Mouse (Mus musculus) lung, embryonic 14.5 days (tissue): ENCODE results near the gene Stk36. TPM values are rescaled to one million over a fixed set of nuclear protein-coding genes. Genes with fewer than 3 reads are reported as not detected.

ENCODE experiments used
- ATAC-seq: fragments of 200-750 bp; cut with Nextera tagmentation; 2 replicates; pipeline ENCODE4 v1.8.0; 2017; ENCODE audit warnings: mild to moderate bottlenecking, moderate TSS enrichment, moderate library complexity; ENCODE audit not compliant: insufficient read depth
- DNase-seq: peaks from one replicate; pipeline ENCODE4 v3.0.0-alpha.2; 2015
- H3K27ac ChIP-seq: fragments of 300-500 bp; sonication (generic); 2 replicates; pipeline ENCODE4 v1.5.1; 2014; ENCODE audit warnings: low read depth, mild to moderate bottlenecking, moderate library complexity
- H3K27me3 ChIP-seq: fragments of 300-500 bp; sonication (generic); 2 replicates; pipeline ENCODE4 v1.6.1; 2014; ENCODE audit warnings: low read length, control low read depth; ENCODE audit not compliant: insufficient read depth
- H3K36me3 ChIP-seq: fragments of 300-500 bp; sonication (generic); 2 replicates; pipeline ENCODE4 v1.6.1; 2014; ENCODE audit warnings: control low read depth; ENCODE audit not compliant: insufficient read depth
- H3K4me1 ChIP-seq: fragments of 300-500 bp; sonication (generic); 2 replicates; pipeline ENCODE4 v1.6.1; 2014; ENCODE audit warnings: antibody characterized with exemption, control low read depth; ENCODE audit not compliant: insufficient read depth
- H3K4me2 ChIP-seq: fragments of 300-500 bp; sonication (generic); 2 replicates; pipeline ENCODE4 v1.6.1; 2014; ENCODE audit warnings: mild to moderate bottlenecking
- H3K4me3 ChIP-seq: fragments of 300-500 bp; sonication (generic); 2 replicates; pipeline ENCODE4 v1.5.1; 2014; ENCODE audit warnings: low read depth, low read length
- H3K9ac ChIP-seq: fragments of 300-500 bp; sonication (generic); 2 replicates; pipeline ENCODE4 v1.6.1; 2014
- H3K9me3 ChIP-seq: fragments of 300-500 bp; sonication (generic); 2 replicates; pipeline ENCODE4 v1.6.1; 2016; ENCODE audit warnings: low read depth, low read length, control low read depth
- CTCF ChIP-seq: IDR thresholded peaks from 2 replicates; pipeline ENCODE4 v1.5.1; 2016; ENCODE audit warnings: antibody characterized with exemption, low read depth
- WGBS: fragments of 180-500 bp; shearing (Covaris S2); extraction: QIAGEN DNeasy Blood & Tissue Kit; methylation state at CpG from one replicate; pipeline ENCODE4 v1.1.7; 2014; 5-methylcytosine and 5-hydroxymethylcytosine counted together
- polyA plus RNA-seq: library from polyadenylated mRNA; unstranded; fragments of >200 nt; fragmentation: Nextera tagmentation; extraction: Ambion mirVana; gene quantifications from 2 replicates; pipeline ENCODE4 v1.2.1, GENCODE M21; 2014

Stk36 gene
- 5.8 and 7.4 TPM in 2 replicates for polyA plus RNA-seq

- Histone ChIP-seq H3K9ac (peak within 1 kb of the TSS; percentile 79), H3K4me2 (peak within 1 kb of the TSS; percentile 76), H3K36me3 (peaks cover 24% of the 10 kb centered on the region), H3K4me1 (no peaks in the 10 kb centered on the region), H3K27me3 (no peaks in the 10 kb centered on the region), H3K9me3 (no peaks in the 10 kb centered on the region), H3K4me3 (peak within 1 kb of the TSS; percentile 89), H3K27ac (peak within 1 kb of the TSS; percentile 9; the same call in 1 of the 2 replicates)
- TF ChIP-seq CTCF, result no peak
- DNase-seq (peak; percentile 95), ATAC-seq (peak; percentile 85)
- WGBS, result 8% methylated on average over 25 of the region's 25 CpGs
These were observed at the start of gene Stk36, which contains the start of gene Rnf25 for GRCm38 (mm10) chr1:74601267-74601962. Gene Stk36, plus strand, starts transcription at chr1:74601445. Gene Rnf25, minus strand, starts transcription at chr1:74601397.

DNA sequence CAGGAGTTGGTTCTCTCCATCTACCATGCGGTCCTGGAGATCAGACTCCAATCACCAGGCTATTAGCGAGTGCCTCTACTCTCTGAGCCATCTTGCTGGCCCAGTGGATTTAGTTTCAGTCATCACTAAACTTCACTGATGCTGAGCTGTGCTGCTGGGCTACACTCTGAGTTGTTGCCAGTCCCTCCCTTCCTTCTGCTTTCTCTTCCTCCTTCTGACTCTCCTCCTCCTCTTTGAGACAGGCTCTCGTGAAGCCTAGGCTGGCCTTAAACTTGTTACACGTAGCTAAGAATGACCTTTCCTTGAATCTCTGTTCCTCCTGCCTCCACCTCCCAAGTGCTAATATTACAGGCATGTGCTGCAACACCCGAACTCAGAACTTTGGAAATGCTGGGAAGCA lies 42.2 kb upstream of the Stk36 start:
- H3K27ac ChIP-seq, result no peak overlapping the region
- no peak overlapping the region for H3K4me3 ChIP-seq
- TF ChIP-seq CTCF, result no peak
- no peak for ATAC-seq
- H3K27me3 ChIP-seq, result no peaks in the 10 kb centered on the region
- 77% methylated on average over 5 of the region's 5 CpGs for WGBS
- H3K4me1 ChIP-seq, result no peaks in the 10 kb centered on the region
- 0 out of 2 replicates have a peak, but pooled peaks cover 3% of the 10 kb centered on the region for H3K36me3 ChIP-seq
- H3K9ac ChIP-seq, result no peak overlapping the region
- no peak overlapping the region for H3K4me2 ChIP-seq
- no peaks in the 10 kb centered on the region for H3K9me3 ChIP-seq
- no peak for DNase-seq

DNA sequence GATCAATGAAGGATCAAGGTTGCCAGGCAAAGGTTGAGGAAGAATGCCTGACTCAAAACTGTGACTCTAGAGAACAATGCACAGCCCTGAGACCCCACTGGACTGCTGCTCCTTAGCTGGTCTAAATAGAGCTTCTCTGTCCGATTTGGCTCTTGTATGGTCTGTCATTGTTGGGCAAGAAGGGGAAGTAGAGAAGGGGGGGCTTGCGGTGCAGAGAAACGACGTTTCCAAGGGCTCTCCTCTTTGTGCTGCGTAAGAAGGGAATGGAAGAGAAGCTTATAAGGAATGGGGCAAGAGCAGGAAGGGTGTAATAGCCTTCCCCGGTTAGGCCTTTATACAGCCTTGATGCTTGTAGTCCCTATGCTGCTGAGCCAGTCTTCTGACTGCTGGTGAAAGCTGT lies 35.4 kb upstream of the Stk36 start:
- Histone ChIP-seq H3K36me3 (peaks cover 65% of the 10 kb centered on the region), H3K4me1 (no peaks in the 10 kb centered on the region), H3K27me3 (no peaks in the 10 kb centered on the region), H3K4me3 (no peak overlapping the region), H3K9ac (no peak overlapping the region), H3K9me3 (no peaks in the 10 kb centered on the region), H3K27ac (no peak overlapping the region), H3K4me2 (no peak overlapping the region)
- TF ChIP-seq CTCF, result no peak
- ATAC-seq (no peak), DNase-seq (no peak)
- 87% methylated on average over 6 of the region's 6 CpGs for WGBS

- H3K27ac ChIP-seq, result no peak overlapping the region
- no peaks in the 10 kb centered on the region for H3K4me1 ChIP-seq
- peaks cover 92% of the 10 kb centered on the region for H3K36me3 ChIP-seq
- H3K4me2 ChIP-seq, result no peak overlapping the region
- no peak for TF ChIP-seq CTCF
- no peak for ATAC-seq
- no peak overlapping the region for H3K4me3 ChIP-seq
- DNase-seq, result no peak
- 91% methylated on average over 29 of the region's 29 CpGs for WGBS
- H3K27me3 ChIP-seq, result no peaks in the 10 kb centered on the region
- no peak overlapping the region for H3K9ac ChIP-seq
- H3K9me3 ChIP-seq, result no peaks in the 10 kb centered on the region
These were observed 31.2 kb upstream of the Stk36 start for GRCm38 (mm10) chr1:74569739-74570719.

DNA sequence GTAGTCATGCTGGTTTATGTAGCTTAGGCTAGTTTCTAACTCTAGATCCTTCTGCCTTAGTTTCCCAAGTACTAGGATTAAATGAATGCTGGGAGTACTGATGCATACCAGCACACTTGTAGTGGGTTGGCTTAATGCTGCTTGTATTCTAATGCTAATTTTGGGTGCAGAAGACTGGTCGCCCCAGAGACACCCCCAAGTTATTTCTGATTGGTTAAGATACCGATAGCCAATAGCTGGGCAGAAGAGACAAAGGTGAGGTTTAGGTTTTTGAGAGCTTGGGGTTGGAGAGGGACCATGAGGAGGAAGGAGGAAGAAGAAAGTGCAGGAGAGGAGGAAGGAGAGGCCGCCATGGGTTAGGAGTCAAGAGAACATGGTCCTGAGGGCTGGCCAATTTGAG lies 18.6 kb upstream of the Stk36 start:
- no peak for DNase-seq
- H3K4me3 ChIP-seq, result no peak overlapping the region
- no peak overlapping the region for H3K4me2 ChIP-seq
- no peaks in the 10 kb centered on the region for H3K9me3 ChIP-seq
- no peak overlapping the region for H3K9ac ChIP-seq
- no peak overlapping the region for H3K27ac ChIP-seq
- no peaks in the 10 kb centered on the region for H3K27me3 ChIP-seq
- no peak for ATAC-seq
- H3K36me3 ChIP-seq, result peaks cover 42% of the 10 kb centered on the region
- H3K4me1 ChIP-seq, result peaks cover 7% of the 10 kb centered on the region; the same call in 1 of the 2 replicates
- WGBS, result 82% methylated on average over 3 of the region's 3 CpGs
- TF ChIP-seq CTCF, result no peak

- H3K4me1 ChIP-seq, result peaks cover 11% of the 10 kb centered on the region; the same call in 1 of the 2 replicates
- no peak overlapping the region for H3K27ac ChIP-seq
- ATAC-seq (no peak), DNase-seq (no peak)
- no peak overlapping the region for H3K4me3 ChIP-seq
- no peaks in the 10 kb centered on the region for H3K27me3 ChIP-seq
- H3K36me3 ChIP-seq, result peaks cover 26% of the 10 kb centered on the region
- H3K9me3 ChIP-seq, result no peaks in the 10 kb centered on the region
- WGBS, result 94% methylated on average over 3 of the region's 3 CpGs
- no peak overlapping the region for H3K9ac ChIP-seq
- H3K4me2 ChIP-seq, result no peak overlapping the region
- TF ChIP-seq CTCF, result no peak
These were observed 16.4 kb upstream of the Stk36 start for GRCm38 (mm10) chr1:74584616-74585398.
